Mouse (Mus musculus) limb, embryonic 13.5 days (tissue): Measurements from ENCODE around the gene Nuf2. TPM values are rescaled to one million over a fixed set of nuclear protein-coding genes. Genes with fewer than 3 reads are reported as not detected.
A peak's percentile ranks its signal among the peaks of the same experiment; 100 is the strongest.

ENCODE experiments used
- ATAC-seq: fragments of 200-750 bp; cut with Nextera tagmentation; 2 replicates; pipeline ENCODE4 v1.8.0; 2017; ENCODE audit warnings: low read depth, moderate number of reproducible peaks, moderate TSS enrichment; ENCODE audit not compliant: low FRiP score
- H3K27ac ChIP-seq: fragments of 300-500 bp; sonication (generic); 2 replicates; pipeline ENCODE4 v1.5.1; 2015; ENCODE audit warnings: inconsistent platforms, mild to moderate bottlenecking, moderate library complexity
- H3K27me3 ChIP-seq: fragments of 300-500 bp; sonication (generic); 2 replicates; pipeline ENCODE4 v1.6.1; 2015; ENCODE audit warnings: mild to moderate bottlenecking, inconsistent platforms
- H3K36me3 ChIP-seq: fragments of 300-500 bp; sonication (generic); 2 replicates; pipeline ENCODE4 v1.6.1; 2015; ENCODE audit warnings: inconsistent platforms, mild to moderate bottlenecking, moderate library complexity
- H3K4me1 ChIP-seq: fragments of 300-500 bp; sonication (generic); 2 replicates; pipeline ENCODE4 v1.6.1; 2015; ENCODE audit warnings: inconsistent platforms
- H3K4me2 ChIP-seq: fragments of 300-500 bp; sonication (generic); replicated peaks from 2 replicates; pipeline ENCODE4 v1.6.1; 2015; ENCODE audit warnings: inconsistent platforms, mild to moderate bottlenecking, moderate library complexity
- H3K4me3 ChIP-seq: fragments of 300-500 bp; sonication (generic); 2 replicates; pipeline ENCODE4 v1.5.1; 2015; ENCODE audit warnings: moderate library complexity, mild to moderate bottlenecking, inconsistent platforms
- H3K9ac ChIP-seq: fragments of 300-500 bp; sonication (generic); 2 replicates; pipeline ENCODE4 v1.6.1; 2015; ENCODE audit warnings: mild to moderate bottlenecking, inconsistent platforms
- H3K9me3 ChIP-seq: fragments of 300-500 bp; sonication (generic); 2 replicates; pipeline ENCODE4 v1.6.1; 2016; ENCODE audit warnings: inconsistent platforms
- WGBS: fragments of 180-500 bp; shearing (Covaris S2); methylation state at CpG from one replicate; pipeline ENCODE4 v1.1.7; 2015; 5-methylcytosine and 5-hydroxymethylcytosine counted together
- polyA plus RNA-seq: library from polyadenylated mRNA; unstranded; fragments of >200 nt; fragmentation: Nextera tagmentation; extraction: Ambion mirVana; gene quantifications from 2 replicates; pipeline ENCODE4 v1.2.1, GENCODE M21; 2015

Nuf2 gene
- polyA plus RNA-seq, 1 experiment from 2014 or later, result 56.1 TPM

GRCm38 (mm10) chr1:169459071-169459782 lies 72.0 kb downstream of the Nuf2 start:
- Histone ChIP-seq H3K27ac (no peak overlapping the region), H3K4me2 (peak overlapping the region; percentile 53), H3K4me3 (0 out of 2 replicates have a peak overlapping the region, but pooled peaks have one; percentile 14), H3K27me3 (peaks cover 13% of the 10 kb centered on the region; the same call in 1 of the 2 replicates), H3K36me3 (no peaks in the 10 kb centered on the region), H3K9me3 (no peaks in the 10 kb centered on the region), H3K9ac (no peak overlapping the region), H3K4me1 (peaks cover 4% of the 10 kb centered on the region; the same call in 1 of the 2 replicates)
- peak; percentile 71 for ATAC-seq
- 9% methylated on average over 11 of the region's 11 CpGs for WGBS

Other genes starting within 250 kb of the Nuf2 start
- gene Rgs5, start 124.0 kb upstream of the Nuf2 start, polyA plus RNA-seq, result 1.7 and 1.8 TPM in 2 replicates
- gene Rgs4, start 216.2 kb upstream of the Nuf2 start, polyA plus RNA-seq, result 2.0 and 2.4 TPM in 2 replicates